Mouse (Mus musculus) kidney, embryonic 16.5 days (tissue): ENCODE results near the gene Zc3h7b. TPM values are rescaled to one million over a fixed set of nuclear protein-coding genes. Genes with fewer than 3 reads are reported as not detected.

Experiments used
- ATAC-seq: fragments of 200-750 bp; cut with Nextera tagmentation; 2 replicates; pipeline ENCODE4 v1.8.0; 2017; ENCODE audit warnings: moderate TSS enrichment; ENCODE audit not compliant: low FRiP score, low TSS enrichment
- H3K27ac ChIP-seq: fragments of 300-500 bp; sonication (generic); 2 replicates; pipeline ENCODE4 v1.5.1; 2014; ENCODE audit warnings: low read length
- H3K27me3 ChIP-seq: fragments of 300-500 bp; sonication (generic); 2 replicates; pipeline ENCODE4 v1.6.1; 2014; ENCODE audit warnings: low read length, control low read depth, mixed read lengths; ENCODE audit not compliant: insufficient read depth
- H3K36me3 ChIP-seq: fragments of 300-500 bp; sonication (generic); 2 replicates; pipeline ENCODE4 v1.6.1; 2014; ENCODE audit warnings: low read length, control low read depth, mixed read lengths; ENCODE audit not compliant: insufficient read depth
- H3K4me1 ChIP-seq: fragments of 300-500 bp; sonication (generic); 2 replicates; pipeline ENCODE4 v1.6.1; 2014; ENCODE audit warnings: low read length, control low read depth, mixed read lengths; ENCODE audit not compliant: insufficient read depth
- H3K4me2 ChIP-seq: fragments of 300-500 bp; sonication (generic); replicated peaks from 2 replicates; pipeline ENCODE4 v1.6.1; 2014; ENCODE audit warnings: low read depth, low read length
- H3K4me3 ChIP-seq: fragments of 300-500 bp; sonication (generic); 2 replicates; pipeline ENCODE4 v1.5.1; 2014; ENCODE audit warnings: mild to moderate bottlenecking, low read length
- H3K9ac ChIP-seq: fragments of 300-500 bp; sonication (generic); replicated peaks from 2 replicates; pipeline ENCODE4 v1.6.1; 2014; ENCODE audit warnings: low read length
- H3K9me3 ChIP-seq: fragments of 300-500 bp; sonication (generic); 2 replicates; pipeline ENCODE4 v1.6.1; 2016; ENCODE audit warnings: low read length, control low read depth
- WGBS: fragments of 180-500 bp; shearing (Covaris S2); extraction: QIAGEN DNeasy Blood & Tissue Kit; methylation state at CpG from one replicate; pipeline ENCODE4 v1.1.7; 2014; 5-methylcytosine and 5-hydroxymethylcytosine counted together
- polyA plus RNA-seq: library from polyadenylated mRNA; unstranded; fragments of >200 nt; fragmentation: Nextera tagmentation; extraction: Ambion mirVana; gene quantifications from 2 replicates; pipeline ENCODE4 v1.2.1, GENCODE M21; 2015

Gene Zc3h7b
- polyA plus RNA-seq, 1 experiment from 2014 or later = 35.1 TPM

DNA sequence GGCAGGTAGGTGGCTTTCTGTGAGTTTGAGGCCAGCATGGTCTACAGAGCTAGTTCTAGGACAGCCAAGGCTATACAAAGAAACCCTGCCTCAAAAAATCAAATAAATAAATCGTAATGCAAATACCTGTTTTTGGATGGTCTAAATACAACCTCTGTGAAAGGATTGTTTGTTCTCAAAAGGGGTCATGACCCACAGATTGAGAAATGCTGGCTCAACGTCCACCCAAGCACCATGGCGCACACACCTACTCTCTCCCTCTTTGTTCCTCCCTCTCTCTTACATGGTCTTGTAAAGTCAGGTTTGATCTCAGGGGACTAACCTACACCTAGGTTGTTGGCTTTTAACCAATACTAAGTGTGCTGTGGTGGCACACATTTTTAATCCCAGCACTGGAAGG lies 77.8 kb downstream of the Zc3h7b start:
- Histone ChIP-seq H3K4me3 (no peak overlapping the region), H3K27ac (no peak overlapping the region), H3K27me3 (no peaks in the 10 kb centered on the region), H3K9me3 (no peaks in the 10 kb centered on the region), H3K9ac (no peak overlapping the region), H3K4me1 (no peaks in the 10 kb centered on the region), H3K4me2 (no peak overlapping the region), H3K36me3 (peaks cover 27% of the 10 kb centered on the region)
- ATAC-seq = no peak
- WGBS = 84% methylated on average over 3 of the region's 3 CpGs

DNA sequence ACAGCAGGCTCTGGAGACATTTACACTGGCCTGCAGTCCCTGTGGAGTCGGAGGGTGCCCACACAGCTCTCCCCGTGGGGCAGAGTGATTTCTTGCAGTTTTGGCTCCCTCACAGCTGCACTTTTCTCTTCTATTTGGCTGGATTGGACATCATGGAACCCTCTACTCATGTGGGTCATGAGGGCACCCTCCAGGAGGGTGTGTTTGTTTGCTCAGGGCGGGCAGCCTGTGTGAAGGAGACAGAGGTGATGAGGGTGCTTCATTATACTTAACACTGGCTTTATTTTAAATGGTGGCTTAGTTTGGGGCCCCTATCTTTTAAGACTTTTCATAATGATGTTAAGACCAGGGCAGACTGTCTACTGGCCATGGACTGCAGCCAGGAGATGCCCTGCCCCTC lies 80.0 kb downstream of the Zc3h7b start:
- no peaks in the 10 kb centered on the region for H3K9me3 ChIP-seq
- no peak overlapping the region for H3K4me2 ChIP-seq
- H3K27me3 ChIP-seq = no peaks in the 10 kb centered on the region
- H3K36me3 ChIP-seq = peaks cover 23% of the 10 kb centered on the region
- H3K27ac ChIP-seq = no peak overlapping the region
- H3K9ac ChIP-seq = no peak overlapping the region
- 77% methylated on average over 3 of the region's 3 CpGs for WGBS
- no peaks in the 10 kb centered on the region for H3K4me1 ChIP-seq
- no peak overlapping the region for H3K4me3 ChIP-seq
- ATAC-seq = no peak

DNA sequence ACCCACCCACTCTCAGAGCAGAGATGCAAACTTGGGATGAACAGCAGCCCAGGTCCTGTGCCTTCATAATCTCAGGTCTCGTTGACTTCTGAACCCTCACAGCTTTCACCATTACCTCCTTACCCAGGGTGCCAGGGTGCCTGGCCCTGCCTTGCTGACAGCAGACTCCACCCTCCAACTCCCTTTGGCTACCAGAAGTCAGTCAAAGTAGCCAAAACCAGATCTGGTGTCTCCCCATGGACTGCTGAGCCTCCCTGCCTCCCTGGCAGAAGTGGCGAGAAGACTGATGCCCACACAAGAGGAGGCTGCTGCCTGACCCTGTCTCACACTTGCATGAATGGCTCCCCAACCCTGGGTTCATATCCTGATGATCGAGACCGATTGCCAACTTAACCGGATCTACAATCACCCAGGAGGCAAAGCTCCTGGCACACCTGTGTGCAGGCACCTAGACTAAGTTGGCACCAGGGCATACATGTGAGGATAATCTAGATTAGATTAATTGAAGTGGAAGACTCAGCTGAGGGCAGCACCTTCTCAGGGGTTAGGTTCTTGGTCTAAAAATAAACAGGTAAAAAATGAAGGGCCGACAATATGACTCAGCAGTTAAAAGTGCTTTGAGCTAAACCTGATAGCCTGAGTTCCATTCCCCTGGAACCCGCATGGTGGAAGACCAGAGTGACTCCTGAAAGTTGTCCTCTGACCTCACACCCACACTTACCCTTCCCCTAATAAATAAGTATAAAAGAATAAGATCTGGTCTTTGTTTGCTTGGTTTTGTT lies 83.8 kb downstream of the Zc3h7b start:
- H3K4me1 ChIP-seq = 0 out of 2 replicates have a peak, but pooled peaks cover 3% of the 10 kb centered on the region
- no peaks in the 10 kb centered on the region for H3K9me3 ChIP-seq
- H3K9ac ChIP-seq = no peak overlapping the region
- no peaks in the 10 kb centered on the region for H3K27me3 ChIP-seq
- no peak overlapping the region for H3K27ac ChIP-seq
- peaks cover 12% of the 10 kb centered on the region; the same call in 1 of the 2 replicates for H3K36me3 ChIP-seq
- no peak for ATAC-seq
- no peak overlapping the region for H3K4me3 ChIP-seq
- H3K4me2 ChIP-seq = no peak overlapping the region
- 82% methylated on average over 7 of the region's 7 CpGs for WGBS

DNA sequence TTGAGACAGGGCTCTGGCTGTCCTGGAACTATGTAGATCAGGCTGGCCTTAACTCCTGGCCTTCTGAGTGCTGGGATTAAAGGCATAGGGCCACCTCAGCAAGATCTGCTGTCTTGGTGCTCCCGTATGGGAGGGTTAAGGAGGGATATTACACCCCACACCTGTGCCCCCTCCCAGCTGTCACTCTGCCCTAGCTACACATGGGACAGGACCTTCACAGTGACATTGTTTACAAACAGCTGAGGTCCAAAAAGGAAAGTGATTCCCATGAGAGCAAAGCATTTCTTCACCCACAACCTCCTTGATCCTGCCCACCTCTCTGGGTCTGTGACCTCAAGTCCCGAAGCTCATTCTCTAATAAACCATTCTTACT lies 84.3 kb downstream of the Zc3h7b start:
- 67% methylated on average over 2 of the region's 2 CpGs for WGBS
- Histone ChIP-seq H3K4me1 (0 out of 2 replicates have a peak, but pooled peaks cover 3% of the 10 kb centered on the region), H3K9me3 (no peaks in the 10 kb centered on the region), H3K4me3 (no peak overlapping the region), H3K27me3 (no peaks in the 10 kb centered on the region), H3K27ac (no peak overlapping the region), H3K4me2 (no peak overlapping the region), H3K9ac (no peak overlapping the region), H3K36me3 (peaks cover 8% of the 10 kb centered on the region; the same call in 1 of the 2 replicates)
- no peak for ATAC-seq

DNA sequence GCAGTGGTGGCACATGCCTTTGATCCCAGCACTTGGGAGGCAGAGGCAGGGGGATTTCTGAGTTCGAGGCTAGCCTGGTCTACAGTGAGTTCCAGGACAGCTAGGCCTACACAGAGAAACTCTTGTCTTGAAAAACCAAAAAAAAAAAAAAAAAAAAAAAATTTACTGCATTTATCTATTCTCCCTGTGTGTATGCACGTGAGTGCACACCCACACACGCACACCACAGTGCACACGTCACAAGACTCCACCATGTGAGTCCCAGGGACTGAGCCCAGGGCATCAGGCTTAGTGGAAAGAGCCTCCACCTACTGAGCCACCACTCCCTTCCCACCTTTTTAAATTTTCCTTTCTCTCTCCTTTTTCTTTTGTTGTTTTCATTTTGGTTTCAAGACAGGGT lies 85.7 kb downstream of the Zc3h7b start:
- Histone ChIP-seq H3K27ac (no peak overlapping the region), H3K36me3 (peaks cover 7% of the 10 kb centered on the region; the same call in 1 of the 2 replicates), H3K27me3 (no peaks in the 10 kb centered on the region), H3K4me1 (0 out of 2 replicates have a peak, but pooled peaks cover 3% of the 10 kb centered on the region), H3K4me2 (no peak overlapping the region), H3K9me3 (no peaks in the 10 kb centered on the region), H3K4me3 (no peak overlapping the region), H3K9ac (no peak overlapping the region)
- ATAC-seq = no peak
- WGBS = 83% methylated on average over 4 of the region's 4 CpGs

DNA sequence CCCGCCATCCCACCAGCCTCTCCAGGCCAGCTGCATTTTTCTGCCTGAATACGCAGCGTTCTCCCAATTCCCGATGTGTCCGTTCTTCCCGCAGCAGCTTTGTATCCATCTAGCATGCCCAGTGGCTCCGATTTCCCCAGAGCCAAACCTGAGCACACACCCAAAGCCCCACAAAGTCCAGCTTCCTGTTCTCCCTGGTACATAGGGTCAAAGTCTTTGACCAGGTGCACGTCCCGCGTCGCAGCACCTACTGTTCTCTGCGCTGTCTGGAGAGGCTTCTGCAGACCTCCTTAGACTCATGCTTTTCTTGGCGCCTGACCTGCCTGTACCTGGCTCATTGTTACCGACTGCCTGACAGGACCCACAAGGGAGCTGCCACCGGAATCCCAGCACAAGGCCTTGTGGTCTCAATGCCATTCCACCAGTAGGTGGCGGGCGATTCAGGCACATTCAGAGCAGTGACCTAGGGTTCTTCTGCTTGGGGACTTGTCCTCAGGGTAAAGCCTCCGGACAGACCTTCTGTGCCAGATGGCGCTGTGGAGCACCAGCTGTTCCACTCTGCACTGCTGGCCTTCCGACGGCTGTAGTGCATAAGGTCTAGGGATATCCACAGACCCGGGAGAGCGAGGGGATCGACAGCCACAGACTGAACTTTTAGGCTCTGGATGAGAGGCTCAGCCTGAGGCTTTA lies 86.4 kb downstream of the Zc3h7b start:
- H3K4me1 ChIP-seq = peaks cover 9% of the 10 kb centered on the region
- H3K9me3 ChIP-seq = no peaks in the 10 kb centered on the region
- H3K36me3 ChIP-seq = no peaks in the 10 kb centered on the region
- no peak overlapping the region; the same call in 1 of the 2 replicates for H3K27ac ChIP-seq
- H3K9ac ChIP-seq = 0 out of 2 replicates have a peak overlapping the region, but pooled peaks have one; percentile 10
- ATAC-seq = peak; percentile 92
- no peak overlapping the region for H3K4me3 ChIP-seq
- H3K4me2 ChIP-seq = peak overlapping the region; percentile 20
- 17% methylated on average over 24 of the region's 24 CpGs for WGBS
- no peaks in the 10 kb centered on the region for H3K27me3 ChIP-seq

DNA sequence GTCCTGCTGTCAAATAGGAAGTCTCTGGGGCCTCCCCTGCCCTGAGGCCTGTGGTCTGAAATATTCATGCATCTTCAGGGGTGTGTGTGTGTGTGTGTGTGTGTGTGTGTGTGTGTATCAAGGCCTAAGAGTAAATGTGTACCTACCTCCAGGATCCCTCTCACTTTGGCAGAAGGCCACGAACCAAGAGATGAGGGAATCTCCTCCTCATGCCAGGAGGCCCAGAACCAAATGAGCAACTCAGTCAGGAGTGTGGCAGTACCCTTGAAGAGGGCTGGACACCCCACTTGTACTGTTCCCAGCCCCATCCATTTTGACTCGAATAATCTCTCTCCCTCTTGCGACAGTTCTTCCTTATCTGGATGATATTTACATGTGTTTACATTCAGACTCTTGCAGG lies 87.4 kb downstream of the Zc3h7b start:
- Histone ChIP-seq H3K4me2 (no peak overlapping the region), H3K4me1 (peaks cover 9% of the 10 kb centered on the region), H3K4me3 (no peak overlapping the region), H3K9ac (no peak overlapping the region), H3K27me3 (no peaks in the 10 kb centered on the region), H3K9me3 (no peaks in the 10 kb centered on the region), H3K36me3 (no peaks in the 10 kb centered on the region), H3K27ac (no peak overlapping the region)
- WGBS = 85% methylated on average over 3 of the region's 3 CpGs
- ATAC-seq = no peak

DNA sequence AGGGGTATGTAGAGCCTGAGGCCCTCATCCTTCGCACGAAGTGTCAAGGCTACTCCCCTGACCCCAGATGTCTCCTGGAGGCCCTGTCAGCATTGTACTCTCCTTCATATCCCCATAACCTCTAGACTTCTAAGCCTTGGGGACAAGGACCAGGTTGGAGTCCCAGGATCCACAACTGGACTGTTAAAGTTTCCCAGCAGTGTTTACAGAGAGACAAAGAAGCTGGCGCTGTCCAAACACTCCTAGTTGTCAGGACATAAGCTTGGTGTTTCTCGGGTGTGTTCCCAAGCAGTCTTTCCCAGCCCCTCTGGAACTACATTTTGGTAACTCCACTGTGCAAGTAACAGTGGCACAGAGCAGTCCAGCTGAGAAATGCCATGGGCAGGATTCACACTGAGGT lies 88.6 kb downstream of the Zc3h7b start:
- 83% methylated on average over 4 of the region's 4 CpGs for WGBS
- H3K27me3 ChIP-seq = no peaks in the 10 kb centered on the region

DNA sequence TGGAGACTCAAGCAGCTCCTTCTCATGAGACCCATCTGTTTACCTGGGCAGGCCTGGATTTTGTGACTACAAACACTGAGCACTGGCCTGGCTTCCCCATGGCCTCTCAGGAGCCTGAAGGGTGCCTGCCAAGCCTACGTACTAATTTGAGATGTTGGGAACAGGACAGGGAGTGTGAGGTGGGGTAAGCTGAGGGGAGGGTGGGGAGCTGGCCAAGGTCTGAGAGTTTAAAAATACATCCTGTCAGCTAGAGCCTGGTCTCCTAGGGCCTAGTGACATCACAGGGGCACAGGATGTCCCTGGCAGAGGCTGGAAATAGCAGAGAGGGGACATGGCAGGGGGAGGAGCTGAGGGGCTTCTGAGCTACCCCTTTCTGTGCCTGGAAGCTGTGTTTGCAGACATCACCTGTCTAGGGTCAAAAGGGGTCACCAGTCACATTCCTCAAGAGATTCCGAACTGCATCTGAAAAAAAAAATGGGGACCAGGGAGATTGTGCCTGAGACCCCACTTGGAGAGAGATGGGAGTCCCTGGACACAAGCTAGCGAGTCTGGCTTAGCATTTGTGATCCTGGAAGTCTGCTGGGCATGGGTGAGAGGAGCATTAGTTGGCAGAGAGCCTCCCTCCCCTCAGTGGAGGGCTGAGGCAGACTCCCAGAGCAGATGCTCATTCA lies 89.4 kb downstream of the Zc3h7b start:
- H3K4me2 ChIP-seq = no peak overlapping the region

More for the DNA sequence above, 88.6 kb downstream of the Zc3h7b start:
- peaks cover 9% of the 10 kb centered on the region for H3K4me1 ChIP-seq
- H3K27ac ChIP-seq = no peak overlapping the region
- ATAC-seq = no peak
- no peaks in the 10 kb centered on the region for H3K9me3 ChIP-seq
- H3K4me2 ChIP-seq = no peak overlapping the region
- no peaks in the 10 kb centered on the region for H3K36me3 ChIP-seq
- H3K4me3 ChIP-seq = no peak overlapping the region
- H3K9ac ChIP-seq = no peak overlapping the region

More for the DNA sequence above, 89.4 kb downstream of the Zc3h7b start:
- 74% methylated on average over 3 of the region's 3 CpGs for WGBS
- Histone ChIP-seq H3K27ac (no peak overlapping the region), H3K27me3 (no peaks in the 10 kb centered on the region), H3K4me3 (no peak overlapping the region), H3K36me3 (no peaks in the 10 kb centered on the region), H3K9me3 (no peaks in the 10 kb centered on the region), H3K4me1 (peaks cover 16% of the 10 kb centered on the region), H3K9ac (no peak overlapping the region)
- ATAC-seq = no peak
